Comparison of ENCODE assay signal across 31 mouse cellular contexts in genomic region chr2:35285209-35285608, GRCm38 (mm10).
"Had no signal": no experiment of that assay in that cellular context is flagged by ENCODE, and none has a peak within 500 bp of the region (broad histone marks: within the 10 kb centered on the region; RNA-seq: fewer than 3 reads in every experiment).

No protein-coding gene starts in this region.

- H3K4me2 ChIP-seq: limb, embryonic 12.5 days; limb, embryonic 13.5 days; limb, embryonic 15.5 days; liver, embryonic 11.5 days; liver, embryonic 12.5 days; liver, embryonic 13.5 days; liver, embryonic 15.5 days; lung, embryonic 14.5 days; lung, embryonic 15.5 days; midbrain, embryonic 11.5 days; midbrain, embryonic 12.5 days; midbrain, embryonic 13.5 days; midbrain, embryonic 15.5 days had no signal

- H3K9ac ChIP-seq: limb, embryonic 12.5 days; limb, embryonic 13.5 days; limb, embryonic 15.5 days; liver, embryonic 12.5 days; liver, embryonic 13.5 days; liver, embryonic 14.5 days; liver, embryonic 15.5 days; liver, postnatal 0 days; lung, embryonic 14.5 days; lung, embryonic 15.5 days; midbrain, embryonic 12.5 days; midbrain, embryonic 13.5 days; midbrain, embryonic 15.5 days had no signal

- H3K36me3 ChIP-seq: limb, embryonic 10.5 days; liver, embryonic 12.5 days; midbrain, embryonic 10.5 days; midbrain, embryonic 12.5 days; midbrain, embryonic 13.5 days; midbrain, embryonic 15.5 days had no signal

- H3K9me3 ChIP-seq: limb, embryonic 10.5 days; limb, embryonic 12.5 days; limb, embryonic 13.5 days; limb, embryonic 15.5 days; liver, embryonic 12.5 days; liver, embryonic 13.5 days; liver, embryonic 15.5 days; lung, embryonic 15.5 days; megakaryocyte, embryonic 14.5 days; midbrain, embryonic 10.5 days; midbrain, embryonic 12.5 days; midbrain, embryonic 13.5 days; midbrain, embryonic 15.5 days had no signal

- DNase-seq: left cerebral cortex, postnatal 4 days; liver; liver, embryonic 13.5 days; liver, postnatal 0 days; lung, adult 18-20 months; lung, adult 2 months; lung, embryonic 14.5 days; lung, postnatal 10 days; lung, postnatal 14 days; lung, postnatal 36 days; lung, postnatal 4 days; midbrain, embryonic 14.5 days had no signal

- ATAC-seq: liver, embryonic 12.5 days; liver, postnatal 0 days; lung, postnatal 0 days; midbrain, embryonic 13.5 days; midbrain, embryonic 15.5 days; midbrain, embryonic 16.5 days had no signal

- H3K4me3 ChIP-seq: limb, embryonic 10.5 days; limb, embryonic 12.5 days; limb, embryonic 13.5 days; limb, embryonic 15.5 days; liver, embryonic 12.5 days; liver, embryonic 13.5 days; liver, embryonic 15.5 days; lung, embryonic 15.5 days; megakaryocyte, embryonic 14.5 days; midbrain, embryonic 10.5 days; midbrain, embryonic 12.5 days; midbrain, embryonic 13.5 days; midbrain, embryonic 15.5 days; myocyte had no signal

- H3K27ac ChIP-seq: limb, embryonic 10.5 days; limb, embryonic 12.5 days; limb, embryonic 13.5 days; limb, embryonic 15.5 days; liver, embryonic 12.5 days; liver, embryonic 13.5 days; liver, embryonic 14.5 days; liver, embryonic 15.5 days; lung, embryonic 15.5 days; macrophage; midbrain, embryonic 10.5 days; midbrain, embryonic 12.5 days; midbrain, embryonic 13.5 days; midbrain, embryonic 15.5 days had no signal
